Mouse (Mus musculus) left cerebral cortex, adult 18-20 months (tissue): Measurements from ENCODE around the gene Elmo2. TPM values are rescaled to one million over a fixed set of nuclear protein-coding genes. Genes with fewer than 3 reads are reported as not detected.

ENCODE experiments used
- total RNA-seq, 2 experiments: library from RNA; stranded (reverse); gene quantifications; 2 replicates each; pipeline ENCODE4 v1.2.3; 2021

Gene Elmo2
- total RNA-seq, 2 experiments from 2014 or later = 145 to 166 TPM

Other genes with a start within 250 kb of the Elmo2 start
- gene 1700025C18Rik, start 235.7 kb downstream of the Elmo2 start, total RNA-seq = not detected
- gene Cdh22, start 91.6 kb downstream of the Elmo2 start, total RNA-seq = 10 to 100 TPM; 55.1 to 61.1 TPM
- 10 to 100 TPM; 58.2 to 60.6 TPM for gene Slc35c2, start 38.6 kb downstream of the Elmo2 start, total RNA-seq
- gene Zfp663, start 42.2 kb upstream of the Elmo2 start, total RNA-seq = not detected
- 10 to 100 TPM; 16.1 to 17.4 TPM for gene Zfp334, start 61.8 kb upstream of the Elmo2 start, total RNA-seq
- gene Ocstamp, start 73.9 kb upstream of the Elmo2 start, total RNA-seq = not detected
- gene Slc13a3, start 146.8 kb upstream of the Elmo2 start, total RNA-seq = 10 to 100 TPM; 17.5 to 21.1 TPM
- 10 to 100 TPM; 22.9 to 23.4 TPM for gene Trp53rka, start 166.8 kb upstream of the Elmo2 start, total RNA-seq
- under 1 TPM; 0.87 to 0.95 TPM for gene Slc2a10, start 177.3 kb upstream of the Elmo2 start, total RNA-seq